Mouse (Mus musculus): Measurements from ENCODE around the gene Zbp1.

DNA sequence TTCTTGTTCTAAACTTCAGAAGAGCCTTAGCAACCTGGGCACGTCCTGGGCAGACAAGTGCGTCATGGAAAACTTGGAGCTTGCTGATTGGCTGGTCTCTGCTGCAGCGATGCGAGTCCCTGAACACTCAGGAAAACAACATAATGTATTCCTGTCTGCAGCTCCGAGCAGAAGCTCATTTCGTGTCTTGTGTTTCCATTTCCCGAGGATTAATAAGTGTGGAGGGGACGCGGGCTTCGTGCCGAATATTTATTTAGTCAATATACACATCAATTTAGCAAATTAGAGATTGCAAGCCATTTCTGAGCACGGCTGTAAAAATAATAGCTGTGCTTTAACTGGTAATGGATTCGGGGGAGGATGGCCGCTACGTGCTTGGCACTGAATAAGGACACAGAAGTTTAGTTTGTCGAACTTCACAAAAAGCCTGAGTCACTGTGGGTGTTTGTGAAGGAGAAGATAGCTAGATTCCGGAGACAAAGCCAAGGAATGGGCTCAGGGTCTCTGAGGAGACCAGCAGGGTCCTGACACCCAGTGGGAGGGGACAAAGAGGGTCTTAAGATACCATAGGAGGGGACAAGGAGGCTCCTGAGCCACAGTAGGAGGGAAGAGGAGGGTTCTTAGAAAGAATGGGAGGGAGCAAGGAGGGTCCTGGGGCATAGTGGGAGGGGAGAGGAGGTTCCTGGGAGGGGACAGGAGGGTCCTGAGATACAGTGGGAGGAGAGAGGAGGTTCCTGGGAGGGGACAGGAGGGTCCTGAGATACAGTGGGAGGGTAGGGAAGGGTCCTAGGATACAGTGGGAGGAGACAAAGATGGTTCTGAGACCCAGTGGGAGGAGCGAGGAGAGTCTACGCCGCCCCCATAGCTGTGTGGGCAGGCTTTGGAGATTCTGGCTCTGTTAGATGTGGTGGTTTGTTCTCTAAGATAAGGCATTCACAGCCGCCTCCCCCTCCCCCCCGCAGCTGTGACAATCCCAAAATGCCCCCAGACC is 44.9 kb downstream of the Zbp1 start:
- TF ChIP-seq MAX (IDR thresholded peaks at IDR 0.05) (no peak), CTCF (IDR thresholded peaks at IDR 0.05; ENCODE audit: control insufficient read depth, insufficient read depth, insufficient read length) (no peak), MYOG (IDR thresholded peaks at IDR 0.05; ENCODE audit: control insufficient read depth, extremely low read depth, insufficient read length) (no peak), USF1 (IDR thresholded peaks at IDR 0.05; ENCODE audit: low read depth) (no peak), CEBPB (IDR thresholded peaks at IDR 0.05; ENCODE audit: low read depth) (no peak), FOSL1 (IDR thresholded peaks at IDR 0.05; ENCODE audit: insufficient read depth, low read length, poor library complexity, severe bottlenecking) (no peak), MYOD1 (IDR thresholded peaks at IDR 0.05; ENCODE audit: control insufficient read depth, insufficient read length, low read depth) (no peak)

Data from C2C12 (cell line).